Mouse (Mus musculus) brain, embryonic 14.5 days (tissue): ENCODE measurements around the gene Gm49333.

Source experiments
- CTCF ChIP-seq: fragments of 200-500 bp; IDR thresholded peaks from 2 replicates; pipeline ENCODE4 v1.5.1; 2012; ENCODE audit warnings: inconsistent platforms, mild to moderate bottlenecking, moderate library complexity, borderline replicate concordance; ENCODE audit not compliant: insufficient read depth, insufficient read length; ENCODE audit errors: extremely low read depth
- POLR2A ChIP-seq: fragments of 200-500 bp; IDR thresholded peaks from 2 replicates; pipeline ENCODE4 v1.6.1; 2012; ENCODE audit warnings: mild to moderate bottlenecking, inconsistent platforms, borderline replicate concordance; ENCODE audit not compliant: poor library complexity, insufficient read depth, insufficient read length, severe bottlenecking; ENCODE audit errors: extremely low read depth

DNA sequence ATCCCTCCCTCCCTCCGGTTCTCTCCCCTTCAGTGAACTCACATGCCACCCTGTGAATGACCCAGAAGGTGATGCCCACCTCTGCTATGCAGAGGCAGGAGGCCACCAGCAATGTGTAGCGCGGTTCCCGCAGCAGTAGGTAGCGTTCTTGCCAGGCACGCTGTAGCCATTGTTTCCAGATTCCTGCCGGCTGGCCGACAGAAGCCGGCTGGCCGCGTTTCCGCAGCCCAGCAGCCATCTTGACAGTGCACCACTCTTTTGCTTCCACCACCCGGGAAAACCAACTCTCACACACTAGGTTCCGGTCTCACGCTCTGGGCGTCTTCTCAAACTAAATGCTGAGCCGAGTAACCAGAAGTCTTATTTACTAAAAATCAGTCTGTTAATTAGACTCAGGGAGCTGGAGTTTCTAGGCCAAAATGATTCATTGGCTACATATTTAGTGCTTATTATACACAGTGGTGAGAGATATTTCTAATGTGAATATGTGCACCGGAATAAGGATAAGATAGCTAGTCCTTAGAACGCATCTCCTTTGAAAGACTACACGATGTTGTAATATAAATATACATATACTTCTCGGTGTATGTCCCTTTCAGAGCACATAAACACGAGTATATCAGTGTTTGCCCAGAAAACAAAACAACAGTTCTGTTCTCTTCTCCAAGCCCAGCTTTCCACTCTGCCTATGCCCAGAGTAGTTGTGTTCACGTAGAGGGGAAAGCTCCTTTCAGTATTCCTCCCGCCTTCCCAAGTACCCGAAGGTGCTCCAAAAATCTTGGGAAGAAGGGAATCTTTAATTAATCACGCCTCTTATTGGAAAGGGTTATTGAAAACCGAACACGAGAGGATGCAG is 681 bp upstream of the Gm49333 start:
- TF ChIP-seq CTCF (no peak), POLR2A (peak; percentile 93; the same call in 1 of the 2 replicates)
